Mouse (Mus musculus) heart, embryonic 15.5 days (tissue): ENCODE results near the gene Socs3. TPM values are rescaled to one million over a fixed set of nuclear protein-coding genes. Genes with fewer than 3 reads are reported as not detected.

Experiments
- ATAC-seq: fragments of 200-750 bp; cut with Nextera tagmentation; replicated peaks from 2 replicates; pipeline ENCODE4 v1.8.0; 2017; ENCODE audit warnings: low read depth, moderate TSS enrichment; ENCODE audit not compliant: insufficient number of reproducible peaks, insufficient read depth, low FRiP score
- H3K27ac ChIP-seq: fragments of 300-500 bp; sonication (generic); 2 replicates; pipeline ENCODE4 v1.5.1; 2015; ENCODE audit warnings: mild to moderate bottlenecking, inconsistent platforms
- H3K27me3 ChIP-seq: fragments of 300-500 bp; sonication (generic); 2 replicates; pipeline ENCODE4 v1.6.1; 2015; ENCODE audit warnings: inconsistent platforms
- H3K36me3 ChIP-seq: fragments of 300-500 bp; sonication (generic); 2 replicates; pipeline ENCODE4 v1.6.1; 2015; ENCODE audit warnings: mild to moderate bottlenecking, inconsistent platforms
- H3K4me1 ChIP-seq: fragments of 300-500 bp; sonication (generic); replicated peaks from 2 replicates; pipeline ENCODE4 v1.6.1; 2015; ENCODE audit warnings: inconsistent platforms
- H3K4me2 ChIP-seq: fragments of 300-500 bp; sonication (generic); 2 replicates; pipeline ENCODE4 v1.6.1; 2015; ENCODE audit warnings: inconsistent platforms, mild to moderate bottlenecking, moderate library complexity
- H3K4me3 ChIP-seq: fragments of 300-500 bp; sonication (generic); 2 replicates; pipeline ENCODE4 v1.5.1; 2015; ENCODE audit warnings: mild to moderate bottlenecking, inconsistent platforms
- H3K9ac ChIP-seq: fragments of 300-500 bp; sonication (generic); 2 replicates; pipeline ENCODE4 v1.6.1; 2015; ENCODE audit warnings: mild to moderate bottlenecking, inconsistent platforms
- H3K9me3 ChIP-seq: fragments of 300-500 bp; sonication (generic); replicated peaks from 2 replicates; pipeline ENCODE4 v1.6.1; 2016; ENCODE audit warnings: inconsistent platforms
- WGBS: fragments of 180-500 bp; shearing (Covaris S2); methylation state at CpG from one replicate; pipeline ENCODE4 v1.1.7; 2015; ENCODE audit warnings: mixed read lengths; 5-methylcytosine and 5-hydroxymethylcytosine counted together
- polyA plus RNA-seq: library from polyadenylated mRNA; unstranded; fragments of >200 nt; fragmentation: Nextera tagmentation; extraction: Ambion mirVana; gene quantifications from 2 replicates; pipeline ENCODE4 v1.2.1, GENCODE M21; 2015

The Socs3 gene
- polyA plus RNA-seq, 1 experiment from 2014 or later, result 6.7 TPM

DNA sequence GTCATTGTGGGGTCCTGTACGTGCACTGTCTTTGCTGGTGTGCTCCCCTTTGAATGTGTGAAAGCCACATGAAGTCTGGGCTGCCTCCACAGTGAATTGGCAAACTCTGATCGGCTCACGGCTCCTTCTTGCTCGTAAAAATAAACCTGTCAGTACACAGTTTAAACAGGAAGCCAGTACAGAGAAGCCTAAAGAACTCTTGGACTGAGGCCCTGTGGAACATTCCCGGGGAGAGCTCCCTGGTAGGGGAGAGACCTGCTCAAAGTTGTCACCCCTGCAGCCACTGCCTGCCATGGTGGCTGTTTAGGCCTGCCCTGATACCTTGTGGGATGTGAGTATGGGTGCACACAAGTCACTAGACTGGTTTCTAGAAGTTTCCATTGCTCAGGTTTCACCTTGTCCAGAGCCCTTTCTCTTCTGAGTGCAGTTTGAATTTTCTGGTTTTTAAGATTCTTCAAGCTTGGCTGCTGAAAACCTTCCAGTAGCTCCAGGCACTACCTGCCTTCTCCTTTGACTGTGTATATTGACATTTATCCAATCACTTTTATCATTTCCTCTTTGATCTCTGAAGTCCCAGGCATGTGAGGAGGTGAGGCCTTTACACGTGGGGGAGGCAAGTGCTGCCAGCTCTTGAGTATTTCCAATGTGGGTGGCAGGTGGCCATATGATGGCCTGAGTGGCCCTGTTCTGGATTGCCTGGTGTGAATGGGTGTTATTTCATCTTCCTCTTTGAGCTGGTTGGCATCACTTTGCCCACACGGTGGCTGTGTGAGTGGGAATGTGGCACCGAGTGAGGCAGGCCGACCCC lies 24.6 kb upstream of the Socs3 start:
- H3K36me3 ChIP-seq, result no peaks in the 10 kb centered on the region
- H3K27ac ChIP-seq, result peak overlapping the region; percentile 81
- H3K4me3 ChIP-seq, result no peak overlapping the region
- ATAC-seq, result peak; percentile 58
- 0 out of 2 replicates have a peak overlapping the region, but pooled peaks have one; percentile 23 for H3K9ac ChIP-seq
- H3K4me1 ChIP-seq, result peaks cover 79% of the 10 kb centered on the region
- no peaks in the 10 kb centered on the region for H3K27me3 ChIP-seq
- H3K4me2 ChIP-seq, result peak overlapping the region; percentile 14; the same call in 1 of the 2 replicates
- H3K9me3 ChIP-seq, result no peaks in the 10 kb centered on the region
- WGBS, result 42% methylated on average over 9 of the region's 9 CpGs

DNA sequence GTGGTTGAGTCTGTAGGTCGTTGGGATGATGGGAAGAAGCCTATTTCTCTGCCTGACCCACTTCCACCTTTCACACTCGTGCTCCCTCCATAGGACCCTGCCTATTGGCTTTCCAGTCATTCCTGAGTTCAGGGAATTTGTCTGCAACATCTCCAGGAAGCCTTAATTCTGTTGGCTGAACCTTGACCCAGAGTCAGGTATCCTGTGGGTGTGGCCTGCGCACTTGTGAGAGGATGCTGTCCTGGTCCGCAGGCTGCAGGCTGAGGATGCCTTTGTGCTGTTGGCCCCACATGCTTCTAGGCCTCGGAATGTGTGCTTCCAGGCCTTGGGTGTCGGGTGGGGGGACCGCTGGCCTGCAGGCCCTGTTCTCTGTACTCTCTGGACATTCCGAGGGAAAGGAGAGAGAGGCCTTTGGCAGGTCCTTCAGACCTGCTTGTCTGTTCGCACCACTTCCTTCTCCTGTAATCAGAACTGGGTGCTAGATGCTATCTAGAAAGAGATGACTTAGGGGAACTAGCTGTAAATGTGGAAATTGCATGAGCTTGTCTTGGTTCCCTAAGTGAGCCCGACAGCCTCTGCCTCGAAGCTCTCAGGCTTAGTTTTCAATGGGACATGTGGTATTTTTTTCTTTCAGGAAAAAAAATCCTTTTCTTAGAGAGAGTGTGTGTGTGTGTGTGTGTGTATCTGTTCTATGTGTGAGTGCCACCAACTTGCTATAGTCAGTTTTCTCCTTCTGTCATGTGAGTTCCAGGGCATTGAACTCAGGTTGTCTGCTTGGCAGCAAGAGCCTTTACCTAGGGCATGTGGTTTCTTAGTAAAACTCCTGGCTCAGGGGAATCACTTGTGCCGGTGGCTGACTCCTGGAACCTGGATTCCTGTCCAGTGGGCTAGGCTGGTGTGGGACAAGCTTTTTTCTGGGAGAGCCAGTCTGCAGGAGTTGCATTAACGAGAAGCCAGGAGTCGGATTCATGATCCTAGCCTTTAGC lies 23.6 kb upstream of the Socs3 start:
- Histone ChIP-seq H3K4me2 (peak overlapping the region; percentile 14; the same call in 1 of the 2 replicates), H3K4me1 (peaks cover 71% of the 10 kb centered on the region)

DNA sequence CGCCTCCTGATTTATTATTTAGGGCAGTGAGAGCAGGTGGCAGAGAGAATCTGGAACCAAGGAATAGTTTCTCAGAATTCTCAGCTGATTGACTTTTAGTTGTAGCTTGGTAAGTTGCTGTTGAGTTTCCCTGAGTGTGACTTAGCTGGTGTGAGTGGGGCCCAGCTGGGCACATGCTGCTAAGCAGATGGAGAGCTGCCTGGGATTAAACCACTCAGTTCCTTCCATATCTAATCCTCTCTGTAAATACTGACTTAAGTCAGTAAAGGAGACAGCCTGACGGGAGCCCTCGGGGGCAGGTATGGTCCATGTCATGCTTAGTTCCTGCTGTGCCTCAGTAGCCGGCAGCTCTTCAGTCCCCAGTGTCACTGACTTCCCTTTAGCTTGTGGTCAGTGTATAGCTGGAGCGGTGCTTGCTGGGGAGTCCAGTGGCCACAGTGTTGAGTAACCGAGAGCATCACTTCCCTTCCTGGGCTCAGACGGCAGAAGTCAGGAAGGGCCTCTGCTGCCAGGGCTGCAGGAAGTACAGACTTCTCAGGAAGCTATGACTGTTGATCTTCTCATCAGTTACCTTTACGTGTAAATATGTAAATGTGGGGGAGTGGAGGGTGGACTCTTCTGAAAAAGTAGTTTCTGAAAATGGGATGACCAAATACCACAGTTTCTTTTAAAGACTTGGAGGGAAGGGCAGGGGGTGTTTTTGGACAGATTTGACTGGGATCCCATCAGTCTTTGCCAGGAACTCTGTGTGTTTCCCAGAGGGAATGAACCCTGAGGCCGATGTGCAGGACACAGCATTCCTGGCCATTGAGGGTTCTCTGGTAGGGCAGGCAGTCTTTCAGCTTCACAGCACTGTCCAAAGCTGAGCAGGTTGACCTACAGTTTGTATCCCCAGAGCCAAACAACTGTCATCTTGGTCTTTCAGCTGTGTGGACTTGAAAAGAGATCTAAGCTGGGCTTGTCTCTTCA lies 21.9 kb upstream of the Socs3 start:
- peaks cover 81% of the 10 kb centered on the region for H3K4me1 ChIP-seq
- H3K4me2 ChIP-seq, result no peak overlapping the region
- ATAC-seq, result no peak
- no peaks in the 10 kb centered on the region for H3K36me3 ChIP-seq
- H3K27me3 ChIP-seq, result no peaks in the 10 kb centered on the region
- no peak overlapping the region for H3K9ac ChIP-seq
- no peak overlapping the region for H3K4me3 ChIP-seq
- H3K27ac ChIP-seq, result no peak overlapping the region
- H3K9me3 ChIP-seq, result no peaks in the 10 kb centered on the region
- WGBS, result 50% methylated on average over 9 of the region's 9 CpGs

More for the DNA sequence above, 23.6 kb upstream of the Socs3 start:
- Histone ChIP-seq H3K9me3 (no peaks in the 10 kb centered on the region), H3K27me3 (no peaks in the 10 kb centered on the region), H3K9ac (0 out of 2 replicates have a peak overlapping the region, but pooled peaks have one; percentile 23), H3K4me3 (no peak overlapping the region), H3K27ac (peak overlapping the region; percentile 81), H3K36me3 (no peaks in the 10 kb centered on the region)
- WGBS, result 62% methylated on average over 14 of the region's 14 CpGs
- ATAC-seq, result no peak

DNA sequence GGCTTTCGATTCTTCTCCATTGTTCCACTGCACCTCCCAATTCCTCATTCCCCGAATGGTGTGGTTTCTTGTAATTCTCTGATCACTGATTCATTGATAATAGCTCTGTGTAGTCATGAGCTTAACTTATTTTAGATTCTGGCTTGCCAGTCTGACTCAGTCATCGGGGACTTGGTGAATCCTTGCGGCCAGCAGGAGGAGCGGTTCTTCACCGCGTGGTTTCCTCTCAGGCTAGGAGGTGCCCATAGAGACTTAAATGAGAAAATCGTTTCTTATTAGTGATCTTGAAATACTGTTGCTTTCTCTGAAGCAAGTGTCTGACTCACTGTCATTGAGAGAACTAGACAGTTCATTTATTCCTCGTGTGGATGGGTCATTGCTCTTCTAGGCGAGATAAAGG lies 20.1 kb upstream of the Socs3 start:
- no peak overlapping the region for H3K27ac ChIP-seq
- no peak for ATAC-seq
- H3K27me3 ChIP-seq, result no peaks in the 10 kb centered on the region
- no peaks in the 10 kb centered on the region for H3K36me3 ChIP-seq
- H3K9me3 ChIP-seq, result no peaks in the 10 kb centered on the region
- peaks cover 72% of the 10 kb centered on the region for H3K4me1 ChIP-seq
- H3K4me2 ChIP-seq, result no peak overlapping the region
- no peak overlapping the region for H3K9ac ChIP-seq
- no peak overlapping the region for H3K4me3 ChIP-seq
- 35% methylated on average over 10 of the region's 10 CpGs for WGBS

DNA sequence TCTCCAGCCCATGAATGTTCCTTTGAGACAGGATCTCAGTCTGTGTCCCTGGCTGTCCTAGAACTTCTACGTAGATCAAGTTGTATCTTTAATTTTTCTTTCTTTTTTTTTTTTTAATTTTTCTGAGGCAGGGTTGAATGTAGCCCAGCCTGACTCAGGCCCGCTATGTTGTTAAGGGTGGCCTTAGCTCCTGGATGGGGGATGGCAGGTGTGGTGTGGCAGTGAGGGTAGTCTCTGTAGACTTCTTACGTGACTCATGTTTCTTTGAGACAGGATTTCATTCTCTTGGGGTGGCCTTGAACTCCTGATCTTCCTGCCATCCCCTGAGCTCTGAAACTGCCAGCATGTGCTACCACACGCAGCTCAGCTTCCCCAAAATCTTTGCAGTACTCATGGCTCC lies 19.4 kb upstream of the Socs3 start:
- no peaks in the 10 kb centered on the region for H3K9me3 ChIP-seq
- no peak overlapping the region for H3K9ac ChIP-seq
- no peaks in the 10 kb centered on the region for H3K27me3 ChIP-seq
- H3K4me2 ChIP-seq, result no peak overlapping the region
- no peak overlapping the region for H3K4me3 ChIP-seq
- 86% methylated on average over 4 of the region's 4 CpGs for WGBS
- peaks cover 65% of the 10 kb centered on the region for H3K4me1 ChIP-seq
- ATAC-seq, result no peak
- no peak overlapping the region for H3K27ac ChIP-seq
- H3K36me3 ChIP-seq, result no peaks in the 10 kb centered on the region

DNA sequence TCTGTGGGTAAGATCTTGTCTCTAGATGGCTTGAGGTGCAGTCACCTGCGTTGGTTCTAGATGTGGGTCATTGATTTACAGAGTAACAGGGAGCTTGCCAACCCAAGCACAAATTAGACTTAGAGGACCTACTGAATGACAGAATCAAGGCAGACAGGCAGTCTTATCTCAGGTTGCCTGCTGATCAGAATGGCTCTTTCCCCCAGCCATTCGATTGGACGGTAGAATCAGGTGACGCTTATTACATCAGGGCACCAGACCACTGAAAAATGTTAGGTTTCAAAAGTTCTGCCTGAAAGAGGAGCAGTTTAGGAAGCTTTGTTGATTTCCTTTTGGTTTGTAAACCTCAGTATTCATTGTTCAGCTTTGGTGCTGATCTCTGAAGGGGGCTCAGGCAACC lies 18.1 kb upstream of the Socs3 start:
- 64% methylated on average over 4 of the region's 4 CpGs for WGBS
- H3K4me2 ChIP-seq, result peak overlapping the region; percentile 87
- no peak for ATAC-seq
- no peaks in the 10 kb centered on the region for H3K9me3 ChIP-seq
- no peak overlapping the region for H3K27ac ChIP-seq
- peaks cover 53% of the 10 kb centered on the region for H3K4me1 ChIP-seq
- H3K4me3 ChIP-seq, result peak overlapping the region; percentile 85
- H3K27me3 ChIP-seq, result no peaks in the 10 kb centered on the region
- H3K9ac ChIP-seq, result no peak overlapping the region
- no peaks in the 10 kb centered on the region for H3K36me3 ChIP-seq

DNA sequence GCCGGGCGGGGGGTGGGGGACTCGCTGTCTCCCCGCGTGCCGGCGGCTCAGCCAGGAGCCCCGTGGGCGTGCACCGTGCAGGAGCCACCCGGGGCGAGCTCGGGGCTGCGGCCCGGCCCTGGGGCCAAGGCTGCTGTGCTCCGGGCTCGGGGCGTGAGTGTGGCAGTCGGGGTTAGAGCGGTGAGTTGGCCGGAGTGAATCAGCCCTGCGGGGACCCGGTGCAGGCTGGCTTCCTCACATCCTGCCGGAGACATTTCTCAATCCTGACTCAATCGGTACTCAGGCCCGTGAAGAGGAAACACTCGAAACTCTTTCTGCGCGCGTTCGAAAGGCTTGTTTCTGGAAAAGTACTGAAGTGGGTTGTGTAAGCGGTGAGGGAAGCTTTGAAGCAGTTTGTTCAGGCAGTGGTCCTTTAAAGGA lies 17.2 kb upstream of the Socs3 start:
- Histone ChIP-seq H3K4me1 (peaks cover 45% of the 10 kb centered on the region), H3K4me3 (peak overlapping the region; percentile 85), H3K9me3 (no peaks in the 10 kb centered on the region), H3K27ac (peak overlapping the region; percentile 61), H3K27me3 (no peaks in the 10 kb centered on the region), H3K36me3 (no peaks in the 10 kb centered on the region), H3K4me2 (peak overlapping the region; percentile 87), H3K9ac (peak overlapping the region; percentile 87)
- WGBS, result under 1% methylated on average over 32 of the region's 32 CpGs
- ATAC-seq, result peak; percentile 64

DNA sequence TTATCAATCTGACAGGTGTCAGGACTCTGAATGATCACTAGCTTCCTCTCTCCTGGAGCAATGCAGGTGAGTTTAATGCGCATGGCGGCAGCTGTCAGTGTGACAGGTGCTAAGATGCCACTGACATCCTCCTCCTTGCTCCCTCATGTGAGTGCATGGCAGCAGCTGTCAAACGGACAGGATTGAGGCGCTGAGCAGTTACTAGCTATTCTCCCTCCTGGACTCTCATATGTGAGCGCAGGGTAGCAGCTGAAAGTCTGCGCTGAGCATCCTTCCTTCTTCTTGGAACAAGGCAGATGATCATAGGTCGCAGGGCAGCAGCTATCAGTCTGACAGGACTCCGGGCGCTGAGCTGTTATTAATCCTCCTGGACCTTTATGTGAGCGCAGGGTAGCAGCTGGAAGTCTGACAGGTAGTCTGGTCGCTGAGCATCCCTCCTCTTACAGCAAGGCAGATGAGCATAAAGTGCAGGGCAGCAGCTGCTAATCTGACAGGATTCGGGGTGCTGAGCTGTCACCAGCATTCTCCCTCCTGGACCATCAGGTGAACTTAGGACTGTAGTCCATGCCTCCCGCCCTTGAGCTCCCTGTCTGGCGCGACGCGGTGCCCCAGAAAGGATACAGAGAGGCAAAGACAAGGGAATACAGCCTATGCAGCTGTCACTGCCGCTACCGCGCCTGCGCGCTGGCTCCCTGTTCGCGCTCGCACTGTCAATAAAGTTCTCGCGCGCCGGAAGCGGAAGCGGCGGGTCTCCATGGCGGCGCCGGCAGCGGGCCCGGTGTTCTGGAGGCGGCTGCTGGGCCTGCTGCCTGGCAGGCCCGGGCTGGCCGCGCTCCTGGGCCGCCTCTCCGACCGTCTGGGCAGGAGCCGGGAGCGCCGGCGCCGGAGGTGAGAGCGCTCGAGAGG lies 16.5 kb upstream of the Socs3 start, which contains the start of gene Pgs1:
TSS of gene Pgs1 (plus strand) at position 167 of the 906 bp plus-strand sequence.
- H3K4me3 ChIP-seq, result peak within 1 kb of the TSS; percentile 85
- peak; percentile 83 for ATAC-seq
- H3K27ac ChIP-seq, result peak within 1 kb of the TSS; percentile 61
- H3K4me1 ChIP-seq, result peaks cover 39% of the 10 kb centered on the region
- no peaks in the 10 kb centered on the region for H3K36me3 ChIP-seq
- H3K9ac ChIP-seq, result peak within 1 kb of the TSS; percentile 87
- no peaks in the 10 kb centered on the region for H3K27me3 ChIP-seq
- 6% methylated on average over 51 of the region's 51 CpGs for WGBS
- no peaks in the 10 kb centered on the region for H3K9me3 ChIP-seq
- peak within 1 kb of the TSS; percentile 87 for H3K4me2 ChIP-seq

DNA sequence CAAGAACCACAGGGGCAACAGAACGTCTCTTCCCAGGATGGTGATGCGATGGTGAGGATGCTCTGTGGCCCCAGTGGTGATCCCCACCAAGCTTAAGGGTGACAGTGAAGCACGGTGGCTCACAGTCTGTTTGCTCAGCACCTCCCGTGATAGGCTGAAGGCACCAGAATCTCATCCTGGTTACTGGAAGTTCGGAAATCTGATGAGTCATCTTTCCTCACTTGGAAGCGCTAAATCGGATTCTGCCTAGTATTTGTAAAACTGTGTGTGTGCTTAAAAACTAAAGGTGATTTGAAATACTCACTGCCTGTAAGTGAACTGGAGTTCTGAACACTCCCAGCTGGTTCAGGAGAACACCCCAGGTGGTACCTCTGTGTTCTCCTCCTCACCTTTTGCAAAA lies 13.9 kb upstream of the Socs3 start:
- Histone ChIP-seq H3K9ac (no peak overlapping the region), H3K27me3 (no peaks in the 10 kb centered on the region), H3K9me3 (no peaks in the 10 kb centered on the region), H3K27ac (no peak overlapping the region), H3K36me3 (no peaks in the 10 kb centered on the region), H3K4me2 (no peak overlapping the region), H3K4me1 (peaks cover 19% of the 10 kb centered on the region), H3K4me3 (no peak overlapping the region)
- ATAC-seq, result no peak
- WGBS, result 51% methylated on average over 7 of the region's 7 CpGs

DNA sequence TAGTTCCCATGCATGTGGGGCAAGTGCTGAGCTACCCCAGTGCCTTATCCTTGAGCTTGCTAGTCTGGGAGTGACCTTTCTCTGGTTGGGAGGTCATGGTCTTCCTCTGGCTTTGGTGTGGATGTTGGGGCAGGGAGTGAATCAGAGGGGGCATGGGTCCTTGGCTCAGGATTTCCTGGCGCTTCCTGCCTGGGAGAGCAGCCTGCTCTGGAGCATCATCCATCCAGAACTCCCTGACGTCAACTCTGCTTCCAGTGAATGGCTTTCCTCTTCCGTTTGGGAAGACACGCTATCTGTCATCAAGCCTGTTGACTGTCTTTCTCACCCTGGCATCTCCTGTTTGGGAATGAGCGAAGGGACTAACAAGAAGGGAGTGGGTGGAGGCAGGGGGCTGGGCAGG lies 12.6 kb upstream of the Socs3 start:
- WGBS, result 36% methylated on average over 5 of the region's 5 CpGs

More for the DNA sequence above, 12.6 kb upstream of the Socs3 start:
- Histone ChIP-seq H3K36me3 (no peaks in the 10 kb centered on the region), H3K27me3 (no peaks in the 10 kb centered on the region), H3K27ac (no peak overlapping the region), H3K9me3 (no peaks in the 10 kb centered on the region), H3K9ac (no peak overlapping the region), H3K4me2 (no peak overlapping the region), H3K4me1 (peaks cover 8% of the 10 kb centered on the region), H3K4me3 (no peak overlapping the region)
- ATAC-seq, result no peak
